Mouse (Mus musculus): ENCODE data around the gene Map3k14.

DNA sequence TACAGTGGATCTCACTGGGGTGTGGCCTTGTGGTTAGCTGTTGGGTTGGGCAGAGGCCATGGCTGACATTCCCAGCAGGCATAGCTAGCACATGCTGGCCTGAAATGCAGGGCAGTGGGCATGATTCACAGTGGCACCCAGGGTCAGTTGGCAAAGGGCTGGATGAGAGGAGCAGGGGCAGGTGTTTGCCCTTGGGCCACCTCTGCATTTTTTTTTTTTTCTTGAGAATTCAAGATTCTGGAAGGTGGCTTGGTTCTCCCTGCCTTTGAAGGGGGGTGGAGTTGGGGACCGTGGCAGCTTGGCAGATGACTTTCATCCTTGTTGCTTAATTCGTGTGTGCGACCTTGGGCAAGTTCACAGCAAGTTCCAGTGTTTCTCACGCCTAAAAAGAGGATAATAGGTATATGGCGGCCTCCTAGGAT, 92.8 kb downstream of the Map3k14 start:
- TF ChIP-seq CTCF (conservative IDR thresholded peaks at IDR 0.05; ENCODE audit: insufficient read depth, insufficient read length, low read depth, low read length) = no peak
- no peak for TF ChIP-seq POLR2A (IDR thresholded peaks at IDR 0.05; ENCODE audit: low read depth, low read length)

All from kidney, adult 2 months (tissue).